Mouse (Mus musculus): ENCODE results near the gene Tmem178. TPM values are rescaled to one million over a fixed set of nuclear protein-coding genes. Genes with fewer than 3 reads are reported as not detected.

Gene Tmem178
- total and polyA plus RNA-seq, 3 experiments = 0.18 to 0.31 (median 0.25) TPM

GRCm38 (mm10) chr17:81001010-81001409 is 56.6 kb downstream of the Tmem178 start:
- WGBS = 79% methylated on average over 12 of the region's 12 CpGs
- Histone ChIP-seq H3K4me3 (no peak overlapping the region), H3K36me3 (ENCODE audit: control insufficient read depth, insufficient read depth, low read length) (no peaks in the 10 kb centered on the region), H3K9ac (ENCODE audit: low read depth, low read length) (no peak overlapping the region), H3K79me2 (replicated peaks; ENCODE audit: control insufficient read depth, insufficient read depth, low read length) (no peaks in the 10 kb centered on the region), H3K4me1 (ENCODE audit: control insufficient read depth, insufficient read depth, low read length) (no peaks in the 10 kb centered on the region; the same call in 1 of the 2 replicates), H3K27me3 (ENCODE audit: control insufficient read depth, insufficient read depth, low read length) (no peaks in the 10 kb centered on the region), H3K27ac (no peak overlapping the region)
- intact Hi-C loops (cut with DNase I) = no loop called here
- TF ChIP-seq POLR2A (IDR thresholded peaks at IDR 0.05; ENCODE audit: insufficient read depth, low read depth, low read length) (no peak), EP300 (IDR thresholded peaks at IDR 0.05; ENCODE audit: insufficient read depth, low read depth, low read length) (no peak), CTCF (IDR thresholded peaks at IDR 0.05) (no peak)
- no peak for DNase-seq

GRCm38 (mm10) chr17:81001647-81002046 is 57.2 kb downstream of the Tmem178 start:
- H3K4me1 ChIP-seq (ENCODE audit: control insufficient read depth, insufficient read depth, low read length) = no peaks in the 10 kb centered on the region; the same call in 1 of the 2 replicates
- no peak overlapping the region for H3K4me3 ChIP-seq
- no peak for DNase-seq
- H3K9ac ChIP-seq (ENCODE audit: low read depth, low read length) = no peak overlapping the region
- H3K79me2 ChIP-seq (replicated peaks; ENCODE audit: control insufficient read depth, insufficient read depth, low read length) = no peaks in the 10 kb centered on the region
- intact Hi-C loops (cut with DNase I) = no loop called here
- no peaks in the 10 kb centered on the region for H3K27me3 ChIP-seq (ENCODE audit: control insufficient read depth, insufficient read depth, low read length)
- no peaks in the 10 kb centered on the region for H3K36me3 ChIP-seq (ENCODE audit: control insufficient read depth, insufficient read depth, low read length)
- H3K27ac ChIP-seq = no peak overlapping the region
- WGBS = 97% methylated on average over 4 of the region's 4 CpGs
- no peak for TF ChIP-seq CTCF (IDR thresholded peaks at IDR 0.05)
- no peak for TF ChIP-seq EP300 (IDR thresholded peaks at IDR 0.05; ENCODE audit: insufficient read depth, low read depth, low read length)
- no peak for TF ChIP-seq POLR2A (IDR thresholded peaks at IDR 0.05; ENCODE audit: insufficient read depth, low read depth, low read length)

- Histone ChIP-seq H3K4me3 (no peak overlapping the region), H3K79me2 (replicated peaks; ENCODE audit: control insufficient read depth, insufficient read depth, low read length) (no peaks in the 10 kb centered on the region), H3K27ac (no peak overlapping the region), H3K36me3 (ENCODE audit: control insufficient read depth, insufficient read depth, low read length) (no peaks in the 10 kb centered on the region), H3K9ac (ENCODE audit: low read depth, low read length) (no peak overlapping the region), H3K27me3 (ENCODE audit: control insufficient read depth, insufficient read depth, low read length) (no peaks in the 10 kb centered on the region), H3K4me1 (ENCODE audit: control insufficient read depth, insufficient read depth, low read length) (no peaks in the 10 kb centered on the region; the same call in 1 of the 2 replicates)
- 83% methylated on average over 5 of the region's 5 CpGs for WGBS
- DNase-seq = no peak
- intact Hi-C loops (cut with DNase I) = no loop called here
- TF ChIP-seq CTCF (IDR thresholded peaks at IDR 0.05) (no peak), POLR2A (IDR thresholded peaks at IDR 0.05; ENCODE audit: insufficient read depth, low read depth, low read length) (no peak), EP300 (IDR thresholded peaks at IDR 0.05; ENCODE audit: insufficient read depth, low read depth, low read length) (no peak)
Observed at GRCm38 (mm10) chr17:81002130-81002529, 57.7 kb downstream of the Tmem178 start.

- Histone ChIP-seq H3K79me2 (replicated peaks; ENCODE audit: control insufficient read depth, insufficient read depth, low read length) (no peaks in the 10 kb centered on the region), H3K9ac (ENCODE audit: low read depth, low read length) (no peak overlapping the region), H3K27me3 (ENCODE audit: control insufficient read depth, insufficient read depth, low read length) (no peaks in the 10 kb centered on the region), H3K36me3 (ENCODE audit: control insufficient read depth, insufficient read depth, low read length) (no peaks in the 10 kb centered on the region), H3K4me1 (ENCODE audit: control insufficient read depth, insufficient read depth, low read length) (no peaks in the 10 kb centered on the region), H3K27ac (no peak overlapping the region), H3K4me3 (no peak overlapping the region)
- TF ChIP-seq CTCF (IDR thresholded peaks at IDR 0.05) (no peak), POLR2A (IDR thresholded peaks at IDR 0.05; ENCODE audit: insufficient read depth, low read depth, low read length) (no peak), EP300 (IDR thresholded peaks at IDR 0.05; ENCODE audit: insufficient read depth, low read depth, low read length) (no peak)
- DNase-seq = no peak
- WGBS = 76% methylated on average over 11 of the region's 11 CpGs
- intact Hi-C loops (cut with DNase I) = no loop called here
Observed at GRCm38 (mm10) chr17:81004454-81004853, 60.0 kb downstream of the Tmem178 start.

- WGBS = 43% methylated on average over 8 of the region's 8 CpGs
- H3K27me3 ChIP-seq (ENCODE audit: control insufficient read depth, insufficient read depth, low read length) = no peaks in the 10 kb centered on the region
- TF ChIP-seq POLR2A (IDR thresholded peaks at IDR 0.05; ENCODE audit: insufficient read depth, low read depth, low read length) = no peak
- no peak for TF ChIP-seq EP300 (IDR thresholded peaks at IDR 0.05; ENCODE audit: insufficient read depth, low read depth, low read length)
- TF ChIP-seq CTCF (IDR thresholded peaks at IDR 0.05) = no peak
- H3K79me2 ChIP-seq (replicated peaks; ENCODE audit: control insufficient read depth, insufficient read depth, low read length) = no peaks in the 10 kb centered on the region
- intact Hi-C loops (cut with DNase I) = no loop called here
- H3K36me3 ChIP-seq (ENCODE audit: control insufficient read depth, insufficient read depth, low read length) = no peaks in the 10 kb centered on the region
- no peak for DNase-seq
- H3K4me1 ChIP-seq (ENCODE audit: control insufficient read depth, insufficient read depth, low read length) = no peaks in the 10 kb centered on the region
- H3K4me3 ChIP-seq = no peak overlapping the region
- H3K27ac ChIP-seq = no peak overlapping the region
- H3K9ac ChIP-seq (ENCODE audit: low read depth, low read length) = no peak overlapping the region
Observed at GRCm38 (mm10) chr17:81005292-81005691, 60.9 kb downstream of the Tmem178 start.

GRCm38 (mm10) chr17:81009112-81009511 is 64.7 kb downstream of the Tmem178 start:
- H3K36me3 ChIP-seq (ENCODE audit: control insufficient read depth, insufficient read depth, low read length) = no peaks in the 10 kb centered on the region
- no peak overlapping the region for H3K4me3 ChIP-seq
- H3K79me2 ChIP-seq (replicated peaks; ENCODE audit: control insufficient read depth, insufficient read depth, low read length) = no peaks in the 10 kb centered on the region
- TF ChIP-seq CTCF (IDR thresholded peaks at IDR 0.05) (no peak), EP300 (IDR thresholded peaks at IDR 0.05; ENCODE audit: insufficient read depth, low read depth, low read length) (no peak), POLR2A (IDR thresholded peaks at IDR 0.05; ENCODE audit: insufficient read depth, low read depth, low read length) (no peak)
- H3K27ac ChIP-seq = no peak overlapping the region
- H3K27me3 ChIP-seq (ENCODE audit: control insufficient read depth, insufficient read depth, low read length) = no peaks in the 10 kb centered on the region
- H3K4me1 ChIP-seq (ENCODE audit: control insufficient read depth, insufficient read depth, low read length) = no peaks in the 10 kb centered on the region; the same call in 1 of the 2 replicates
- 94% methylated on average over 10 of the region's 10 CpGs for WGBS
- DNase-seq = no peak
- no peak overlapping the region for H3K9ac ChIP-seq (ENCODE audit: low read depth, low read length)
- intact Hi-C loops (cut with DNase I) = no loop called here

All from heart, adult 2 months (tissue).